Mouse (Mus musculus) kidney, adult 11 months (tissue): ENCODE data around the gene Ift43.

Experiments
- DNase-seq: peaks from one replicate; pipeline ENCODE4 v3.0.0; 2022

Gene Ift43

GRCm38 (mm10) chr12:86176675-86177339, 94.5 kb downstream of the Ift43 start:
- DNase-seq, result no peak

- no peak for DNase-seq
Measured at GRCm38 (mm10) chr12:86179266-86179665, 96.9 kb downstream of the Ift43 start.

GRCm38 (mm10) chr12:86181320-86181751, 99.0 kb downstream of the Ift43 start:
- no peak for DNase-seq

- DNase-seq, result no peak
Measured at GRCm38 (mm10) chr12:86181879-86182278, 99.5 kb downstream of the Ift43 start.

GRCm38 (mm10) chr12:86182414-86182813, 100.1 kb downstream of the Ift43 start:
- no peak for DNase-seq

GRCm38 (mm10) chr12:86188161-86188560, 105.8 kb downstream of the Ift43 start:
- no peak for DNase-seq

GRCm38 (mm10) chr12:86189601-86190323, 107.4 kb downstream of the Ift43 start:
- no peak for DNase-seq

- no peak for DNase-seq
Measured at GRCm38 (mm10) chr12:86192036-86192449, 109.7 kb downstream of the Ift43 start.

- DNase-seq, result no peak
Measured at GRCm38 (mm10) chr12:86196944-86197343, 114.6 kb downstream of the Ift43 start.

- no peak for DNase-seq
Measured at GRCm38 (mm10) chr12:86203443-86204057, 121.2 kb downstream of the Ift43 start.

GRCm38 (mm10) chr12:86211099-86211520, 128.8 kb downstream of the Ift43 start:
- DNase-seq, result no peak
